Mouse (Mus musculus): ENCODE results near the gene Rnft1.

- TF ChIP-seq CTCF (IDR thresholded peaks at IDR 0.05) (no peak), EP300 (IDR thresholded peaks at IDR 0.05) (no peak)
Observed at GRCm38 (mm10) chr11:86538786-86539185, 54.3 kb downstream of the Rnft1 start.
